Mouse (Mus musculus) left cerebral cortex, postnatal 14 days (tissue): ENCODE data around the gene Olfr918. TPM values are rescaled to one million over a fixed set of nuclear protein-coding genes. Genes with fewer than 3 reads are reported as not detected.

Source experiments
- DNase-seq, 2 experiments: peaks; one replicate each; pipeline ENCODE4 v3.0.0; 2021 to 2022; ENCODE audit warnings: low spot score in 2 of 2, mixed read lengths in 1 of 2
- intact Hi-C: fragments of 180-260 bp; cut with DNase I; formaldehyde crosslinking; loops from one replicate; pipeline ENCODE4 v1.15.1; 2025
- long read RNA-seq, 2 experiments: library from polyadenylated mRNA; stranded (forward); transcript quantifications; one replicate each; pipeline ENCODE4 v2.0.0; 2021
- total RNA-seq, 2 experiments: library from RNA; stranded (reverse); gene quantifications; 2 replicates each; pipeline ENCODE4 v1.2.3; 2021

Olfr918 gene
- total RNA-seq, result not detected
- long read RNA-seq, experiment 1, result 0 reads
- long read RNA-seq, experiment 2, result 0 reads

DNA sequence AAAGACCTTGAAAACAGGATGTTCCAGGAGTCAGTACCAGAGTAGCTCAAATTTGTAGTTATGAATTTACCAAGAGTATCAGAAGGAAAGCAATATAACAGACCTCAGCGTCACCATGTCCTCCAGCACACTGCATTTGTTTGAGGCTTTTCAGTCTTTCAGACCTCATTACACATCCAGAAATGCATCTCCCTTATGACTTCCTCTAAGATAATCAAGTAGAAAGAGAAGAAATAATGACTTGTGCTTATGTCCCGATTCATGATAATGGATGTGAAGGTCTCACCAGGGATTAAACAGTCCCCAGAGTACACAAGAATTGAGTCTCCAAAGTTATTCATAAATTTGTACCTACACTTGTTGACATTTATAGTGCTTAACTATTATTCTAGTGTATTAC lies at the start of gene Olfr918:
Gene Olfr918 (minus strand): TSS at position 101 of the 400 bp plus-strand sequence.
- no peak for DNase-seq
- intact Hi-C loops, result no loop called here

DNA sequence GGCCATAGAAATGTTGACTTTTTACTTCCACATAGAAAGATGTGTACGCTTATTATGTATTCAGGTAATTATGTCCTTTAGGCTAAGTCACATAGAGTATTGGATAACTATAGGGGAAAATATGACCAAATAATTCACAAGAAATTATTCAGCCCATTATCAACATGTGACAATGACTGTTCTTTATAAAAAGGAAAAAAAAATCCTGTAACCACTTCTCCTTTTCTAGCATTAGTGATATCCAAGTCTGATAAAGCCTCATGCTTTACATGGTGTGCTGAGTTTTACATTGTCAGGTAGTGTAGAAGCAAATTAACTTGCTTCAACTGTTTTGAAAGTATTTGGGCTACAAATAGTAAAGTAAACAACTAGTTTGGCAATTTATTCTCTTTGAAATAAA lies 49.6 kb upstream of the Olfr918 start:
- intact Hi-C loops, result no loop called here

DNA sequence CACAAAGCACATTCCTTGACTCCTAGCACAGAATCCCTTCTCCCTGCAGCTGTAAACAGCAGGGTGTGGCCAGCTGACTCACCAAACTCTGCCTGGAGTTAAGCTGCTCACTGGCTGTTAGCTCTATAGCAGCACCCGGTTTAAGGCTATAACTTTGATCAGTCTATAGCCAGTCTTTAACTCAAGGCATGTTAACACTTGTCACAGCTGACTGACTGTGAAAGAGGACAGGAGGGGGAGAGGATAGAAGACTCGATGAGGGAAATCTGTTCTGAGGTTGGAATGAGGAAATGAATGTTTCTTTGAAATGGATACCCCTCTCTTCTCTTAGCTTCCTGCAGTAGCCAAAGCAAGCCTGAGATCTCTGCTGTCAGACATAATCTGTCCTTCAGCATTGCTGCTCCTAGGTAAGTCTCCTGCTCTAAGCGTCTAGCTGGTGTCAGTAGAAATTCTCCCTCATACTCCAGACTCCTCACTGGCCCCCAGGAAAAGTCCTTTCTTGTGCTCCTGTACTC lies 44.6 kb upstream of the Olfr918 start:
- no peak for DNase-seq
- intact Hi-C loops, result no loop called here

More for the DNA sequence above, 49.6 kb upstream of the Olfr918 start:
- DNase-seq, result no peak

DNA sequence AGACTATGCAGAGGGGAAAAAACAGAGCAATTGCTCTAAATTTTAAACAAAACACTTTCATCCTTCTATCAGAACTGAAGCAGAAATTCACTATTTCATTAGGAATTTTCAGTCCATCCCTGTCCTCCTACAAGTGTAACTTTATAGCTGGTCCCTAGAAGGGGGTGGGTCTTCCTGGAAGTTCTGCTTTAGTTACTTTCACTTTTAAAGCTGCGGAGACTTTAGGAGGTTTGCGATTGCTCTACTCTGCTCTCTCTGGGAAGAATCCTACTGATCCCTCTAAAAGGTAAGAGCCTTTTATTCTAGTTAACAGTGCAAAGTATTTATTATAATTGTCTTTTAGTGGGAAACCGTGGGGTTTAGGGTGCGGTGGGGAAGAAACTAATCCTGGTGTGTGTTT lies 43.7 kb upstream of the Olfr918 start, which contains the start of gene Vwa5a:
Gene Vwa5a (plus strand): TSS at position 167 of the 400 bp plus-strand sequence.
- DNase-seq, result peak in 1 of 2 experiments; percentile 9
- intact Hi-C loops, result no loop called here

DNA sequence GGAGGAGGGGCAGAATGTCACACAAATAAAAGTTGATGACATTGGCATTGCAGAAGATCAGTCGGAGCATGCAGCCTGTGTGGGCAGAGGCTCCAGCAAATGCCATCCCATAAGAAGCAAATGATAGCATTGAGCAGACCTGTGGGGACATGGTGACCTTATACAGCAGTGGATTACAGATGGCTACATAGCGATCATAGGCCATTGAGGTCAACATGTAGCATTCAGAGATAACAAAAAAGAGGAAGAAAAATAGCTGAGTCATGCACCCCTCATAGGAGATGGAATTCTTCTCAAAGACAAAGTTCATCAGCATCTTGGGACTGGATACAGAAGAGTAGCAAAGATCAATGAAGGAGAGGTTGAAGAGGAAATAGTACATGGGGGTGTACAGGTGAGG lies 1.5 kb downstream of the Olfr918 start:
- intact Hi-C loops, result no loop called here
- DNase-seq, result no peak

DNA sequence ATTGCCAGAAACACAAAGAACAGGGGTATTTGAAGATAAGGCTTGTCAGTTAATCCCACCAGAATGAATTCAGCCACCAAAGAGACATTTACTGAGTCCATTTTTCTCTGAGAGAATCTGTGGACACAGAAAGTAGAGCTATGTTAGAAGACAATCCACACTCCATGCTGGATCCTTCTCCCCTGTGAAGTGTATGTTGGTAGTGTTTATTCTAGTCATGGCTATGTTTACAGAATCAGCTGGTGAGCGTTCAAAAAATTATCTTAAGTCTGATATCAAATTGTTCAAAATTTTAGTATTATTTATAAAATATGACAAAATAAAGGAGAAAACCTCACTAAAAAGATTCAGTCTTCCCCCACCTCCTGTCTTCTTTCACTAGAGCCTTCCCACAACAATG lies 8.7 kb downstream of the Olfr918 start, which contains the start of gene Olfr917:
Gene Olfr917 (minus strand): TSS at position 101 of the 400 bp plus-strand sequence.
- intact Hi-C loops, result no loop called here
- DNase-seq, result no peak

DNA sequence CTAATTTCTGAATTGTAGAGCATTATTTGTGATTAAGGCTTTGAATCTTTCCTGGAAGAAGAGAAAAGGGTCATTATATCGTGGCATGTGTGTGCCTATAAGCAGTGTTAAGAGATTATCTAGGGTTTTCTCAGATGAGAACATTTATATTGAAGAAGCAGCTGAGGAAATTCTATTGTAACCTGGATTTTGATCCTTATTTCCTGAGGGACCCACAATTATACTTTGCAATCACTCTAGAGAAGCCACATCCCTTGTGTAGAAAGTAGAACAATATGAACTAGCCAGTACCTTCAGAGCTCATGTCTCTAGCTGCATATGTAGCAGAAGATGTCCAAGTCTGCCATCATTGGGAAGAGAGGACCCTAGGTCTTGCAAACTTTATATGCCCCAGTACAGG lies 14.6 kb downstream of the Olfr918 start, which contains the start of gene Olfr916:
Gene Olfr916 (minus strand): TSS at position 101 of the 400 bp plus-strand sequence.
- no peak for DNase-seq
- intact Hi-C loops, result no loop called here

DNA sequence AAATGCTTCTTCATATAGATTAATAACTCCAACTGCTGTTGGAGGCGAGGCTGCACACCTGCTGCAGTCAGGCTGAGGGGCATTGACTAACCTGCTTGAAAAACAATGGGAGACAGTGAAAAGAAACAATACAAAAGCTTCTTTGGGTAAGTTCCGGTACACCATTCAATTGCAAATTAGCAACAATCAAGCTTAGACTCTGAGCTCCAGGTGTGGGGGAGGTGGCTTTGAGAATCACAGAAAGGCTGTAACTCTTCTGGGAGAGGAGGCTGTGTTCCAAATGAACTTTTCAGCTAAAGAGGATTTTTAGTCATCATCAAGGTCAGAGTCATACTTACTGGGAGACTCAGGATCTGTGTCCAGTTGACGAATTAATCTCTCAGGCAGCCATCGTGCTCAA lies 42.0 kb downstream of the Olfr918 start:
- no peak for DNase-seq
- intact Hi-C loops, result no loop called here

Other genes starting within 250 kb of the Olfr918 start
- not detected for gene Olfr901, start 245.1 kb downstream of the Olfr918 start, total RNA-seq
- gene Olfr902, start 226.9 kb downstream of the Olfr918 start, total RNA-seq, result not detected
- not detected for gene Olfr904, start 211.5 kb downstream of the Olfr918 start, total RNA-seq
- not detected for gene Olfr905, start 203.5 kb downstream of the Olfr918 start, total RNA-seq
- not detected for gene Olfr906, start 187.5 kb downstream of the Olfr918 start, total RNA-seq
- not detected for gene Olfr907, start 178.8 kb downstream of the Olfr918 start, total RNA-seq
- not detected for gene Olfr911-ps1, start 153.0 kb downstream of the Olfr918 start, total RNA-seq
- not detected for gene Olfr910, start 136.8 kb downstream of the Olfr918 start, total RNA-seq
- not detected for gene Olfr912, start 94.4 kb downstream of the Olfr918 start, total RNA-seq
- gene Olfr913, start 81.8 kb downstream of the Olfr918 start, total RNA-seq, result not detected
- gene Olfr914, start 69.5 kb downstream of the Olfr918 start, total RNA-seq, result not detected
- not detected for gene Olfr916, start 14.7 kb downstream of the Olfr918 start, total RNA-seq
- not detected for gene Olfr917, start 8.8 kb downstream of the Olfr918 start, total RNA-seq
- not detected for gene Olfr919, start 29.1 kb upstream of the Olfr918 start, total RNA-seq
- 1 to 10 TPM; 6.5 to 8.3 TPM for gene Vwa5a, start 43.7 kb upstream of the Olfr918 start, total RNA-seq
- under 1 TPM in 1 of 2 experiments, not detected in 1; 0.09 TPM for gene Olfr920, start 77.7 kb upstream of the Olfr918 start, total RNA-seq
- not detected for gene Olfr921, start 98.5 kb upstream of the Olfr918 start, total RNA-seq
- not detected for gene Olfr922, start 140.0 kb upstream of the Olfr918 start, total RNA-seq
- gene Olfr923, start 151.9 kb upstream of the Olfr918 start, total RNA-seq, result not detected
- gene Olfr924, start 169.8 kb upstream of the Olfr918 start, total RNA-seq, result not detected
- not detected for gene Olfr26, start 180.5 kb upstream of the Olfr918 start, total RNA-seq
- not detected for gene Olfr926, start 202.5 kb upstream of the Olfr918 start, total RNA-seq